Mouse (Mus musculus) midbrain, postnatal 0 days (tissue): ENCODE results near the gene Snx1. TPM values are rescaled to one million over a fixed set of nuclear protein-coding genes. Genes with fewer than 3 reads are reported as not detected.
A peak's percentile ranks its signal among the peaks of the same experiment; 100 is the strongest.

ENCODE experiments used
- ATAC-seq: fragments of 200-750 bp; cut with Nextera tagmentation; 2 replicates; pipeline ENCODE4 v1.8.0; 2017; ENCODE audit warnings: moderate number of reproducible peaks, mild to moderate bottlenecking, moderate TSS enrichment, moderate library complexity; ENCODE audit not compliant: low FRiP score
- DNase-seq: peaks from one replicate; pipeline ENCODE4 v3.0.0-alpha.2; 2015; ENCODE audit warnings: low spot score
- H3K27ac ChIP-seq: fragments of 300-500 bp; sonication (generic); 2 replicates; pipeline ENCODE4 v1.5.1; 2014; ENCODE audit warnings: low read depth, mild to moderate bottlenecking, low read length, mixed read lengths
- H3K27me3 ChIP-seq: fragments of 300-500 bp; sonication (generic); 2 replicates; pipeline ENCODE4 v1.6.1; 2014; ENCODE audit warnings: low read length, control low read depth, mixed read lengths; ENCODE audit not compliant: insufficient read depth
- H3K36me3 ChIP-seq: fragments of 300-500 bp; sonication (generic); 2 replicates; pipeline ENCODE4 v1.6.1; 2014; ENCODE audit warnings: low read length, control low read depth, mixed read lengths; ENCODE audit not compliant: insufficient read depth
- H3K4me1 ChIP-seq: fragments of 300-500 bp; sonication (generic); 2 replicates; pipeline ENCODE4 v1.6.1; 2014; ENCODE audit warnings: mild to moderate bottlenecking, control low read depth, antibody characterized with exemption, low read length, mixed read lengths; ENCODE audit not compliant: insufficient read depth
- H3K4me2 ChIP-seq: fragments of 300-500 bp; sonication (generic); 2 replicates; pipeline ENCODE4 v1.6.1; 2014; ENCODE audit warnings: low read depth, mild to moderate bottlenecking, low read length, mixed read lengths; ENCODE audit not compliant: poor library complexity, severe bottlenecking
- H3K4me3 ChIP-seq: fragments of 300-500 bp; sonication (generic); 2 replicates; pipeline ENCODE4 v1.5.1; 2014; ENCODE audit warnings: low read depth, mild to moderate bottlenecking, low read length, moderate library complexity
- H3K9ac ChIP-seq: fragments of 300-500 bp; sonication (generic); replicated peaks from 2 replicates; pipeline ENCODE4 v1.6.1; 2014; ENCODE audit warnings: mild to moderate bottlenecking, low read length, moderate library complexity, mixed read lengths; ENCODE audit not compliant: poor library complexity, severe bottlenecking
- H3K9me3 ChIP-seq: fragments of 300-500 bp; sonication (generic); 2 replicates; pipeline ENCODE4 v1.6.1; 2016; ENCODE audit warnings: low read length, control low read depth
- CTCF ChIP-seq: IDR thresholded peaks from 2 replicates; pipeline ENCODE4 v1.5.1; 2016; ENCODE audit warnings: antibody characterized with exemption, mild to moderate bottlenecking
- WGBS: fragments of 180-500 bp; shearing (Covaris S2); extraction: QIAGEN DNeasy Blood & Tissue Kit; methylation state at CpG from one replicate; pipeline ENCODE4 v1.1.7; 2014; 5-methylcytosine and 5-hydroxymethylcytosine counted together
- polyA plus RNA-seq: library from polyadenylated mRNA; unstranded; fragments of >200 nt; fragmentation: Nextera tagmentation; extraction: Ambion mirVana; gene quantifications from 2 replicates; pipeline ENCODE4 v1.2.1, GENCODE M21; 2015
- total RNA-seq: library from RNA; depleted of rRNA; stranded (reverse); fragments of >200 nt; gene quantifications from 2 replicates; pipeline ENCODE4 v1.2.3, GENCODE M21; 2014; rRNA removed

Gene Snx1
- total and polyA plus RNA-seq, 2 experiments from 2014 or later, result 38.1 to 47.1 TPM

DNA sequence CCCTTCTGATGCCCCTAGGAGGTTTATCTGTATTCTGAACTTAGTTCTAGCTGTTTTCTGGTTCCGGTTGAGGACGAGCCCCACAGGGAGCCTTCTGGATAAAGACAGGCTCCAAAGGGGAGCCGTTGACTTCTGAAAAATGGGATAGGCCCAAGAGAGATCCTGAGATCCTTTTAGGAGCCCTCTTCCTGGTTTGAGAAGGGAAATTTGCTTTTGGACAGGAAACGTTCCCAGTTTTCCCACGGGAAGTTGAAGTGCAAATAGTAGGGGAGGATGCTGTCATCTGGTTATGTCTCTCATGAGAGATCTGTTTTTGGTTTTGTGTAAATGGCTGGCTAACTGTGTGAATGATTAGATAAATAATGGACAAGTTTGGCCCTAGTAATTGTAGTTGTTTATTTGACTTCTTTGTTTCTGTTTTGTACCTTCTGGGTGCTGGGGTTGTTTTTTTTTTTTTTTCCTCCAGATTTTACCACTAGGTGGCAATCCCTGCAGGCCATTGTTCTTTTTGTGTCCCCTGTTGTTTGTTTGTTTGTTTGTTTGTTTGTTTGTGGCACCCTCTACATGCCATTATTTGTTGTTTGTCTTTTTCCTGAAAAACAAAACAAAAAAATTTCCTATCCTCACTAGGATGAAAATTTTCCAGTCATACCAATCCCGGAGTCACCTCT lies 76.3 kb downstream of the Snx1 start:
- H3K4me3 ChIP-seq, result no peak overlapping the region
- TF ChIP-seq CTCF, result peak; percentile 17; the same call in 1 of the 2 replicates
- no peak overlapping the region for H3K9ac ChIP-seq
- 61% methylated on average over 6 of the region's 6 CpGs for WGBS
- H3K36me3 ChIP-seq, result no peaks in the 10 kb centered on the region
- no peak overlapping the region for H3K4me2 ChIP-seq
- H3K27ac ChIP-seq, result no peak overlapping the region
- DNase-seq (no peak), ATAC-seq (no peak)
- H3K9me3 ChIP-seq, result no peaks in the 10 kb centered on the region
- H3K4me1 ChIP-seq, result no peaks in the 10 kb centered on the region
- H3K27me3 ChIP-seq, result no peaks in the 10 kb centered on the region

DNA sequence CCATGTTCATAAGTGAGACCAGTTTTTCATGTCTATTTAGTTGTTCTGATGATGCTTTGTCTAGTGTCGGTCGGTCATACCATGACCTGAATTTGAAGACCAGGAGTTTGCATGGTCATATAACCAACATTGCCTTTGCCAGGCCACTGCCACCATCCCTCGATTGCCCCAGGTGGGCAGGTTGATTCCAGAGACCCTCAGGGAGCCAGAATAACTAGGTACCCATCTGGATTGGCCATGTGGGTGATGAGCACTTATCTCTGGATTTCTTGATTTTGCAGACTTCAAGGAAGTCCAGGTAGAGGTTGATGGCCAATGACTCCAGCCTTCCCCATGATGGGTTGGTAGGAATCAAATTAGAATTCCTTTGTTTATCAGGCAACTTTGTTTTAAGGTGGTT lies 83.1 kb downstream of the Snx1 start:
- no peak for ATAC-seq
- Histone ChIP-seq H3K9ac (no peak overlapping the region), H3K4me2 (no peak overlapping the region), H3K36me3 (peaks cover 16% of the 10 kb centered on the region; the same call in 1 of the 2 replicates), H3K27ac (no peak overlapping the region), H3K4me1 (no peaks in the 10 kb centered on the region), H3K4me3 (no peak overlapping the region), H3K27me3 (no peaks in the 10 kb centered on the region), H3K9me3 (no peaks in the 10 kb centered on the region)
- TF ChIP-seq CTCF, result no peak
- WGBS, result 94% methylated on average over 3 of the region's 3 CpGs
- DNase-seq, result no peak

DNA sequence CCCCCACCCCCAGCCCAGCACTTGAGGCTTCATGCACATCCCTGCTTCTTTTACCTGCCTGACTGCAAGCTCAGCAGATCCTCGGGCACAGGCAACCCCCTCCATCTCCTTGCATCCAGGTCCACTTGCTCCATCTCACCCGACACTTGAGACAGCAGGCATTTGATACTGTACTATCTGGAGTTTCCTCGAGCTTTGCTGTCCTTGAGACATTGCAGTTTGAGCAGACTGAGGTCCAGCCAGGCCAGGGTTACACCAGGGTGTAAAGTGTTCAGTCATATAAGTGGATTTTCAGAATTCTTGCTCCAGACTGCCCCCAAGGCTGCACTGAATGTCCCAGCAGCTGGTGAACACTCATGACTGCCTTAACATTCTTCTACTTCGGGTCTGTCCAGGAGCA lies 84.1 kb downstream of the Snx1 start:
- no peak for TF ChIP-seq CTCF
- 88% methylated on average over 4 of the region's 4 CpGs for WGBS
- no peak overlapping the region for H3K9ac ChIP-seq
- H3K4me1 ChIP-seq, result no peaks in the 10 kb centered on the region
- no peak for DNase-seq
- H3K36me3 ChIP-seq, result peaks cover 16% of the 10 kb centered on the region; the same call in 1 of the 2 replicates
- H3K27me3 ChIP-seq, result no peaks in the 10 kb centered on the region
- H3K27ac ChIP-seq, result no peak overlapping the region
- no peak overlapping the region for H3K4me3 ChIP-seq
- no peak overlapping the region for H3K4me2 ChIP-seq
- ATAC-seq, result no peak
- no peaks in the 10 kb centered on the region for H3K9me3 ChIP-seq

DNA sequence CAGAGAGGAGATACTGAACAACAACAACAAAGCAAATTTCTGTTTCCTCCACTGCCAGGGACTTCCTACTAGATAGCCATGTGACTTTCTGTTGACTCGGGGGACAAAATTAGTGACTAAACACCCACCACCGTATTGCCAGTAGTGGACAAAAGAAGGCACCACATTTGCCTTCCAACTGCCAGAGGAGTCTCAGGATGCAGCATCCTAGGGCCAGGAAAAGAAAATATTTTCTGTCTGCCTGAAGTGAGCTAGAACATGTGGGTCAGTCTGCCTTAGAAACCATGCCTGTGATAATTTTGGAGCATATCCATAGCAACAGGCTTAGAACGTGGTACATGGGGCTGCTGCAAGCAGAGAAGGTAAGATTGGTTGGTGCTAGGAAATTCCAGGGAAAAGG lies 85.6 kb downstream of the Snx1 start:
- no peak for DNase-seq
- WGBS, result 88% methylated on average over 3 of the region's 3 CpGs
- no peaks in the 10 kb centered on the region for H3K9me3 ChIP-seq

DNA sequence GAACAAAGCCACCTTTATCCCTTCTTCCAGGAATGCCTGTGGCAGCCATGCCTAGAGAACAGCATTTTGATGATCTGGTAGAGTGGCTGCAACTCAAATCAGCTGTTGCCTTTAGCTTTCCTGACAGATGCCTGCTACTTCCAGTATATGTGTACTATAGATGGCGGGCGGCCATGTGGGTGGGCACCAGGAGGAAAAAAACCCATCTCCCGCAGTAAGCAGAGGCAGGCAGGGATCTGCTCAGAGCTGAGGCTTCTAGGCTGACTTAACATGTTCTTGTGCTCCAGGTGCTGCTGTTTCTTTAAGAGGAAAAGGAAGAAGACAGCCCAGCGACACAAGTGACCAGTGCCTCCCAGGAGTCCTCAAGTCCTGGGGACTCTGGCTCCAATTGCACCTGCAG lies 87.1 kb downstream of the Snx1 start:
- no peak for TF ChIP-seq CTCF
- Histone ChIP-seq H3K27me3 (no peaks in the 10 kb centered on the region), H3K9me3 (no peaks in the 10 kb centered on the region), H3K27ac (no peak overlapping the region), H3K9ac (no peak overlapping the region), H3K4me2 (no peak overlapping the region), H3K36me3 (peaks cover 18% of the 10 kb centered on the region; the same call in 1 of the 2 replicates), H3K4me3 (no peak overlapping the region), H3K4me1 (no peaks in the 10 kb centered on the region)
- ATAC-seq (no peak), DNase-seq (no peak)
- 89% methylated on average over 4 of the region's 4 CpGs for WGBS

More for the DNA sequence above, 85.6 kb downstream of the Snx1 start:
- TF ChIP-seq CTCF, result no peak
- H3K27ac ChIP-seq, result no peak overlapping the region
- no peak overlapping the region for H3K9ac ChIP-seq
- peaks cover 18% of the 10 kb centered on the region; the same call in 1 of the 2 replicates for H3K36me3 ChIP-seq
- no peaks in the 10 kb centered on the region for H3K4me1 ChIP-seq
- H3K4me3 ChIP-seq, result no peak overlapping the region
- ATAC-seq, result no peak
- H3K4me2 ChIP-seq, result no peak overlapping the region
- no peaks in the 10 kb centered on the region for H3K27me3 ChIP-seq

DNA sequence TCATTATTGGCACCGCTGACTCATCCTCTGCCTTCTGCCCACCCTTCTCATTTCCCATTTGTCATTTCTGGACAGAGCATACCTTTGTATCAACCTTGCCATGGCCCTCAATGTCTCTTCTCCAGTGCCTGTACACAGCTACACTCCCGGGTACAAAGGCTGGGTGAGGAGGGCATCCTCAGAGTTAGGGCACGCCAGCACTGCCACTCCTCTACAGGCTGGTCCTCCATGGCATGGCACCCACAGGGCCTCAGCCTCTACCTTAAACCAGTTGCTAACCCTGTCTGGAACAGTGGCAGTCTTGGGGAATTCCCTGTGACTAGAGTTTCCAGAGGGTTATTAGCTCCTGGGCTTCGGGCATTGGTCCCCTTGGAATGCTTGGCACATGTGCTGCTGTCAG lies 87.8 kb downstream of the Snx1 start:
- Histone ChIP-seq H3K27ac (no peak overlapping the region), H3K36me3 (peaks cover 18% of the 10 kb centered on the region; the same call in 1 of the 2 replicates), H3K4me2 (no peak overlapping the region), H3K4me3 (no peak overlapping the region), H3K27me3 (no peaks in the 10 kb centered on the region), H3K9me3 (no peaks in the 10 kb centered on the region), H3K9ac (no peak overlapping the region), H3K4me1 (no peaks in the 10 kb centered on the region)
- no peak for TF ChIP-seq CTCF
- DNase-seq (no peak), ATAC-seq (no peak)
- 99% methylated on average over 4 of the region's 4 CpGs for WGBS

Other genes with a start within 250 kb of the Snx1 start
- gene Pclaf, start 236.3 kb downstream of the Snx1 start, total RNA-seq, result 6.3 and 9.4 TPM in 2 replicates
- 6.7 and 8.2 TPM in 2 replicates for gene Pclaf, start 236.3 kb downstream of the Snx1 start, polyA plus RNA-seq
- 29.8 and 32.1 TPM in 2 replicates for gene Trip4, start 217.8 kb downstream of the Snx1 start, total RNA-seq
- 25.1 and 25.6 TPM in 2 replicates for gene Trip4, start 217.8 kb downstream of the Snx1 start, polyA plus RNA-seq
- gene Csnk1g1, start 217.7 kb downstream of the Snx1 start, total RNA-seq, result 25.7 and 28.6 TPM in 2 replicates
- 14.2 and 17.4 TPM in 2 replicates for gene Csnk1g1, start 217.7 kb downstream of the Snx1 start, polyA plus RNA-seq
- gene Ppib, start 66.4 kb downstream of the Snx1 start, total RNA-seq, result 209 and 255 TPM in 2 replicates
- 339 and 341 TPM in 2 replicates for gene Ppib, start 66.4 kb downstream of the Snx1 start, polyA plus RNA-seq
- gene Snx22, start 56.9 kb downstream of the Snx1 start, total RNA-seq, result 6.7 and 7.4 TPM in 2 replicates
- 9.6 and 11.1 TPM in 2 replicates for gene Snx22, start 56.9 kb downstream of the Snx1 start, polyA plus RNA-seq
- 27.5 and 28.2 TPM in 2 replicates for gene Ciao2a, start within 50 bp of the Snx1 start, total RNA-seq
- 62.1 and 65.7 TPM in 2 replicates for gene Ciao2a, start within 50 bp of the Snx1 start, polyA plus RNA-seq
- 0.14 and 1.1 TPM in 2 replicates for gene Dapk2, start 31.6 kb upstream of the Snx1 start, total RNA-seq
- gene Dapk2, start 31.6 kb upstream of the Snx1 start, polyA plus RNA-seq, result 0.43 and 0.58 TPM in 2 replicates
- 114 and 124 TPM in 2 replicates for gene Herc1, start 223.9 kb upstream of the Snx1 start, total RNA-seq
- 27.9 and 32.9 TPM in 2 replicates for gene Herc1, start 223.9 kb upstream of the Snx1 start, polyA plus RNA-seq